Mouse (Mus musculus) brain, adult 2 months (tissue): Measurements from ENCODE around the gene Mthfs.
"Not testable (repeated sequence)": the region's sequence is repeated elsewhere in the genome, so short reads cannot be mapped to it uniquely, and the experiment has no call there.

Experiments
- DNase-seq: peaks from one replicate; pipeline ENCODE4 v3.0.0; 2011; ENCODE audit warnings: low read depth, low spot score

Mthfs gene

GRCm38 (mm10) chr9:89210353-89211064 lies at the start of gene Mthfs:
Gene Mthfs (plus strand): TSS chr9:89210676.
- DNase-seq, result peak; percentile 22

DNA sequence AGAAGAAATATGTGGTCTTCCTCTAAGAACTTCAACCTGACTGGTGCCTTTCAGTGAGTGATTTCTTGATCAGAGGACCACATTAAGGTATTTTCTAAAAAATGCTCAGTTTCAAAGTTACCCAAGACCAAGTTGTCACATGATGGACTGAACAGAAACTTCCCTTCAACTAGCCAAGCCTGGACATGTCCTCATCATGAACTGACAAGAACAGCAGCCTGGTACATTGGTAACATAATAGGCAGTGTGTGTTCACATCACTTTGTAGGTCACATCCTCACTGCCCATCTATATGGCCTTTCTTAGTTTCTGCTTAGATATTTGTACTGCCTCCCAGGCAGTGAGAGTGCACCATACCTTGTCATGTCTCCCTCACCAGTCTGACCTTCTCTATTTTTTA lies 37.9 kb upstream of the Mthfs start:
- not testable (repeated sequence) for DNase-seq

GRCm38 (mm10) chr9:89178833-89179232 lies 31.6 kb upstream of the Mthfs start:
- DNase-seq, result peak; percentile 19

GRCm38 (mm10) chr9:89179469-89179868 lies 31.0 kb upstream of the Mthfs start:
- DNase-seq, result not testable (repeated sequence)

- DNase-seq, result not testable (repeated sequence)
Observed at GRCm38 (mm10) chr9:89187006-89187405, 23.5 kb upstream of the Mthfs start.

GRCm38 (mm10) chr9:89195483-89195882 lies 15.0 kb upstream of the Mthfs start:
- not testable (repeated sequence) for DNase-seq

DNA sequence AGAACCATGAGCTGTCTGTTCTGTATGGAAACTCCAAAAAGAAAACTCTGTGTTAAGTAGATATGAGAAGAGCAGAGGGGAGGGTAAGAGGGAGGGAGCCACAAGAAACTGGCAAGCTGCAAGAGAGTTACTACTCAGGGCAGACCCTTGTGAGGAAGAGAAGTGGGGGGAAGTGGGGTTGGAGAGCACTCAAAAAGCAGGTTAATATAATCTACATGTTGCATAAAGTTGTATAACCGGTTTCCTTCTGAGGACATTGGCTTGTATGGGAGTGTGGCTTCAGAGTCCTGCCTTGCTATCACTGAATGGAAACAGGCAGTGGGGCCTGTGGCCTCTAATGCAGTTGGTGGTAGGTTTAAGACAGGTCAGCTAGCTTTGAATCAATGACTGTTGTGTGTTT lies 13.0 kb upstream of the Mthfs start:
- not testable (repeated sequence) for DNase-seq

DNA sequence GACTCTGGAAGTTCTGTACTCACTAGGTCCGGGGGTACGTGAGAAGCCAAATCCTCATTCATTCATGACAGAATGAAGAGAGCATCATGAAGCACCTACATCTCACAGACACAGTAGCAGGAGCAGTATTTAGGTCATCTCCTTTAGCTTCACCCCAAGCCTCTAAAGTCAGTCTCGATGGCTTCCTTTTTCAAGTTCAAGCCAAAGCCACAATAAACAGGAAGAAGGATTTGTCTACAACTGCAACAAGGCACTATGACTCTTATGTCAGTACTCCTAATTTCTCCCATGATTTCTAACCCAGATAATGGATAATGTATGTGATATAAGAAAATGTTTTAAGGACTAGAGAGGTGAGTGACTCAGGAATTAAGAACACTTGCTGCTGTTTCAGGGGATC lies 12.1 kb upstream of the Mthfs start:
- DNase-seq, result not testable (repeated sequence)

DNA sequence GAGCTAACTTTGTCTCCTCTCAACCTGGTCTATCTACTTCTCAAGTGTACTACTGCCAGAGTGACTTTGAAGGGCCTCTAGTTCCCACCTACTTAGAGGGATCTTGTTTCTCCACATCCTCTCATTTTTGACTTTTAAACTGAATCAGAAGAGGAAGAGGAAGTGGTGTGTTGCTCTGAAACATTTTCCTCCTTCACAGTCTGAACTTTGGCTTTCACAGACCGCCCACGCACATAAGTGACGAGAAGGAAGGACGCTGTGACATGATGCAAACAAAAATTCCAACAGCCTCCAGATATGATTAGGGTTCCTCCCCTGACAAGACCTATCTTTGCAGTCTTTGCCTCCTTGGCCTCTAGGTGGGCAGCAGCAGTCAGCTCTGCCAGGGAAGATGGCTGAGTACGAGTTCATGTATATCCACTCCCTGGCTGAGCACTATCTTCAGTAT lies 11.5 kb upstream of the Mthfs start, which contains the start of the genes Bcl2a1b and Gm29094:
Bcl2a1b (plus strand) TSS at position 241 of the 448 bp plus-strand sequence.
Gm29094 (plus strand) TSS at position 411 of the 448 bp plus-strand sequence.
- not testable (repeated sequence) for DNase-seq

DNA sequence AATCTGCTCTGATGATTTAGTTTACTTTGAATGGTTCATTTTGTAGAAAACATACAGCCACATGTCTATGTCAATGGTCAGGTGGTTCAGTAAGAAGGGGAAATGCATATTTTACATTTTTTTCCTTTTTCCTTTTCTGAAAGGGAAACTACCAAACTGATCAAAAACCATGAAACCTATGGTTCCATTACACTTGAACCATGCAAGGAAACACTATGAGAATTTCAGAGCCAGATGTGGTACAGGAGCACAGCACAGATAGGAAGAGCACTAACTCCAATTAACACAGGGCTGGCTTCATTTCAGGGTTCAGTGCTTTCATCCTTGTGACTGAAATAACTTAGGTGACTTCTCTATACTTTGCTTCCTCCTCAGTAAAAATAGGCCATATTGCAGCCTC lies 8.2 kb upstream of the Mthfs start:
- not testable (repeated sequence) for DNase-seq

DNA sequence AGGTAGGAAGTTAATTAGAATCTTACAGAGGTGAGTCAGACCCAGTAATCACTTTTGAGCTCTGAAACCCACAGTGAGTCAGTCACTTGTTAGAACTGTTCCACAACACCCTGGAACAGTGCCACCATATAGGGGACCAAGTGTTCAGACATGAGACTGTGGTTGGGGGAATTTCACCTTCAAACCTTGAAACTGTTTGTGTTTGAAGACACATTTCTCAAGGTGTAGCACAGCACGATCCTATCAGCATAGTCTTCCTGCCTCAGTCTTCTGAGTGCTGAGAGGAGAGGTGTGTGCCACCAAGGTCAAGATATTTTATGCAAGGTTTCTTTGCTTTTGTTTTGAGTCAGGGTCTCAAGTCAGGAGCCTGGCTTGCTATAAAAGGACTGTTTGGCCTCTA lies 1.5 kb upstream of the Mthfs start:
- not testable (repeated sequence) for DNase-seq

DNA sequence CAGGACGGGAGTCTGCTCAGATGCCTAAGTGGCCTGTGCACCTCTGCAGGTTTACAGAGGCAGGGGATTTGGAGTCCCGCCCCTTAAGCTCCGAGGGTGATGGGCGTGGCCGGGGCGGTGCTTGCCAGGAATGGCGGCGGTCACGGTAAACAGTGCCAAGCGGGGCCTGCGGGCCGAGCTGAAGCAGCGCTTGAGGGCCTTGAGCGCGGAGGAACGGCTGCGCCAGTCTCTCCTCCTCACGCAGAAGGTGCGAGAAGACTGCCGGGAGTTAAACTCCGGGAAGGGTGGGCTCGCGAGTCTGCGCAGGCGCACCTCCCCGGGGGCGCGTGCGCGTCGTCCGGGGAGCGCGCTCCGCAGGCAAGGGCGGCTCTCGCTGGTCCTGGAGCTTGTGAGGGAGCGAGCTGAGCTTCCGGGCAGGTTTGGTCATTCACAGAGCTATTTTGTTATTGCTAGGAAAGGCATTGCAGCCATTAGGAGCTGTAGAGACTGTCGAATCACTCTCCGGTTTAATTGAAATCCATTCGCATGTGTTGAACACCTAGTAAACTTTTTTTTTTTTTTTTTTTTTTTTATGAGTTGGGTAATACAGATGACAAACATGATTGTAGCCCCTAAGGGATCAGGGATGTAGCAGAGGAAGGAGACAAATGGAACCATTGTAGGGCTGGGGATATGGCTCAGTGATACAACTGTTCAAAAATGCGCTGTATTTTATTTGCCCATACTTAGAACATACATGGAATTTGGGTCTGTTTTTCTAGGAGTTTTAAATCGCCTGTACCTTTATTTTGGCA lies 786 bp downstream of the Mthfs start:
- not testable (repeated sequence) for DNase-seq

- DNase-seq, result not testable (repeated sequence)
Observed at GRCm38 (mm10) chr9:89212428-89212827, 2.0 kb downstream of the Mthfs start.

GRCm38 (mm10) chr9:89218174-89218573 lies 7.7 kb downstream of the Mthfs start:
- peak; percentile 13 for DNase-seq

DNA sequence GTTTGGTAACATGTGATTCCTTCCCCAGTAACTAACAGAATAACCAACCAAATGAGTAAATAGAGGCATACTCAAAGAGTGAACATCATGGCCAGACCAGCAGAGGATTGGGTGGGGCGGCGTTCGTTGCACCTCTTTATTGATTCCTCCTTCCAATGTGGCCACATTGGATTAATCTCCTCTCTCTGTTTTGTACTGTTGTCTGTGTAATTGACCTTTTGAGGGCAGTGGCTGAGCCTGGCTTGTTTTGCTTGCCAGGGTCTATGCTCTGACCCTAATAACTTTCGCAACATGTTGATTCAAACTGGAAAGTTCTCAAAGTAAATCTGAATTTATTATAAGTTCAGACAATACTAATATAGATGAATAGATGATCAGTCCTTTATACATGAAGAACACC lies 9.2 kb downstream of the Mthfs start:
- not testable (repeated sequence) for DNase-seq

DNA sequence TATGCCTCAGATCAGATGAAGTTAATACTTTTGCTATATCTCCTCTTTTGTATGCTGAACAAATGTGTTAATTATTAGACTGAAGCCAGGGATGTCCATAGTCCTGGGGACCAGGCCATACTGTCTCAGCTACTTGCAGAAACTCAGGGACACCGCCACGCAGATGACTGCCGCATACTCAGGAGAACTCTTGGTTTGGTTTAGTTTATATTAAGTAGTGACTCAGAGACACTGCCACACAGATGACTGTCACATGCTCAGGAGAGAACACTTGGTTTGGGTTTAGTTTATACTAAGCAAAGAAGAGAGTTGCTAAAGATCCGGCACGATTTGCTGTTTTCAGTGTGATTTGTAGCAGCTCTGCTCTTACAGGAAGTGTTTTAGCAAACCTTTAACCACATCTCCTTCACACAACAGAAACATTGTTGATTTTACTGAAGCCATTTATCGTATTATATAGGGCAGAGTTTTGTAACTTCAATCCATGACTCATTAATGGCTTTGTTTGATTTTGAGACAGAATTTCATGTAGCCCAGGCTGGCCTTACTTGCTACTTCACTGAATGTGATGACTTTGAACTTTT lies 10.3 kb downstream of the Mthfs start:
- DNase-seq, result not testable (repeated sequence)

DNA sequence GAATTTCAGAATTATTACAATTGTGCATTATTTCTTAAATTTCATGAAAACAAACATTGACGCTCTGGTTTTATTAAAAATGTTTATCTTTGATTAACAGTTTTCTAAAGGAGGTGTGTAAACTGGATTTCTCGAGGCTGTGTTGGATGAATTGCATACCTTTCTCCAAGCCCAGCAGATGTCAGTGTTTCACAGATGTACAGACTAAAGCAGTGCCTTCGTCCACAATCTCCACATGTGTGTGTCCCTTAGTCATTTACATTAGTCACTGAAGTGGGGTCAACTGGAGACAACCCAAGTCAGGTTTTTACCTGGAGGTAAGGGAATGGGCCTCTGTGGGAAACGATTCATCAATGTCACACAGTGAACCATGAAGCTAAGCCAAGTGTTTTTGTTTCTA lies 15.6 kb downstream of the Mthfs start:
- peak; percentile 65 for DNase-seq

- DNase-seq, result no peak
Observed at GRCm38 (mm10) chr9:89228122-89228521, 17.6 kb downstream of the Mthfs start.

- DNase-seq, result not testable (repeated sequence)
Observed at GRCm38 (mm10) chr9:89230897-89231497, 20.5 kb downstream of the Mthfs start.

DNA sequence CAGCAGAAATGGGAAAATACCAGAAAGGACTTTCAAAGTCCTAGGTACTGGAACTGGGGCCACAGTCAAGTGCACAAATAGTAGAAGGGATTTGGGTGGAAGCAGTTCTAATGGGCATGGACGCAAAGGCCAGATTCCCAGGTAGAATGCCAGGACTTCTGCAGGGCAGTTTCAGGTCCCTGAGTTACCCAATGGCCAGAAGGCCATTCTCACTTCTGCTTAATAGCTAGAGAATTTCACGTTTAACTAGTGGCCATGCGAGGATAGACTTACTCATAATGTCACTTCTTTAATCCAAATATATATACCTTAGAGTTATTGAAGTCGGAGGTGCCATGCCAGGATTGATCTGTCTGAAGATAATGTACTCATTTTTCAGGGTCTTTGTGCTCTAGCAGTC lies 26.7 kb downstream of the Mthfs start:
- not testable (repeated sequence) for DNase-seq

GRCm38 (mm10) chr9:89238976-89239505 lies 28.6 kb downstream of the Mthfs start:
- not testable (repeated sequence) for DNase-seq
